Mouse (Mus musculus): Measurements from ENCODE around the gene Cyp2a22.
"Not testable (repeated sequence)": the region's sequence is repeated elsewhere in the genome, so short reads cannot be mapped to it uniquely, and the experiment has no call there.

Gene Cyp2a22

DNA sequence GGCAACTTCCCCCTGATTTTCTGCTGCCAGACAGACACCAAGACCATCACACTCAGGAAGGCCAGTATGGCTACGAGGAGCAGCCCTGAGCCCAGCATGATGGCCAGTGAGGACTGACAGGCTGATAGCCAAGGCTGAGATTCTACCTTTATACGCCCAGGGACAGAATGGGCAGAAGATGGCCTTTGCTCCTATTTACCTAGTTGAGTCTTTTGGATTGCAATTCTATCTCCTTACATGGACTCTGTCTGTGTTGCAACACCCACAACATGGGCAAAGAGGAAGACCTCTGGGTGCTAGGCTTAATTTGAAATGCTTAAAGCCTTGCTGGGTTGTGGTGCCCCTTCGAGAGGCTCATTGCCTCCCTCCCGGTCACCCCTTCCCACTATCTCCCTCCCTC lies at the start of gene Cyp2a22:
Gene Cyp2a22, minus strand, starts transcription at position 123 of the 400 bp plus-strand sequence.
- DNase-seq (ENCODE audit: low spot score in 2 of 2), result no peak

DNA sequence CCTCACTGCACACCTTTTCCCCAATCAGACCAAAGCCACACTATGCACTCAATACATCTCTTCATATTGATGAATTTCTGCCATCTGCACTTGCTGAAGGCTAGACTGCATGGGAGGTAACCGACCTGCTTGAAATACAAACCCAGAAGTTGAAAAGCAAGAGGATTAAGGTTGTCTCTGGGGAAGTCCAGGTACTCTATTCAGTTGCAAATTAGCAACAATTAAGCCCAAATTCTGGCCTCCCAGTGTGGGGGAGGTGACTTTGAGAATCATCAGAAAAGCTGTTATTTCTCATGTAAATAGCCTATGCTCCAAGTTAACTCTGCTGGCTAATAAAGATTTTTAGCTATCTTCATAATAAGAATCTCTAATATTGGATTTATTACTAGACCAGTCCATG lies 44.0 kb upstream of the Cyp2a22 start:
- DNase-seq (ENCODE audit: low spot score in 2 of 2), result not testable (repeated sequence)

DNA sequence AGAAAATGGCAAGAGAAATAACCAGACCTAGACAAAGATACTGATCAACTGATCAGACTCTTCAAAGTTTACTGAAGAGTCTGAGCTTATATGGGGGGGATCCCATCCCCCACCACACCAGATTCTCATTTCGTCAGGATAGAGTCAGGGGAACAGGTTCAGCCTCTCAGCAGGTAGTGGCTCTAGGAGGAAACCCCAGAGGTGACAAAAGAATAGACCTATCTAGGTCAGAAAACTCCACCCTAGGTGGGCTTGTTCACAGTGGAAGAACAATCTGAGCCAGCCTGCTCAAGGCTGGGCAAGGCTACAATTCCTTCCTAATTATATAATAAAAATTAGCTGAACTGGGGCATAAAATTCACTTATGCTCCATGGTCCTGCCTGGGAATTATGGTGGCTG lies 43.4 kb upstream of the Cyp2a22 start:
- no peak for DNase-seq (ENCODE audit: low spot score in 2 of 2)

DNA sequence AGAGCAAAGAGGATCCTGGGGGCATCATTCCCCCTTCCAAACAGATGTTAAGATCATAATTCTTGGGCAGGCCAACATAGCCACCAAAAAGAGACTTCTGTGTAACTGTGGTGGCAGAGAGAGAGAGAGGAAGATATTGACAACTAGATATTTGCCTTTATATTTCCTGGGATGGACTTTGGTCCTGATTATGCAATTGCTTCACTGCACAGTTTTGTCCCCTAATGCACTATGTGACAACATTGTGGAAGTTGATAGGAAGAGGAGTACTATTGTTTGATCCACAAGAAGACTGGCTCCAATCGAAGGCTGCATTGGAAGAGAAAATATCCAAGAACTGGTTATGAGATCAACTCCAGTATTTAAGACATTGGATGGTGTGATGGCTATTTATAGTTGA lies 42.8 kb upstream of the Cyp2a22 start:
- DNase-seq (ENCODE audit: low spot score in 2 of 2), result not testable (repeated sequence)

DNA sequence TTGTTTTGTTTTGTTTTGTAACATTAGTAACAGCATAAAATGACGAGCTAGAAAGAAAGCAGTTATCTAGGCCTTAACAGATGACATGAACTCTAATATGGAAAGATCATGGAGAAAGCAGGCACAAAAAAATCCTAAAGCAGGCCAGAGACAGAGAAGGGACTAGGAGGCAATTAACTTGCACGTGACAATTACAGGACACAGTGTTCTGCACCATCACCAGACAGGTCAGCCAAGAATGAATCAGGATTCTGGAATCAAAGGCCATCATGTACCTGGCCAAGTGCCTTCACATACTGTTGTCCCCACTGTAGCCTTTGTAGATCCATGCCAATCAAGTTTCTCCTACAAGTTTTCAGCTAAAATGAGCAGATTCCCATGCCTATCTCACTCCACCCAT lies 42.3 kb upstream of the Cyp2a22 start:
- DNase-seq (ENCODE audit: low spot score in 2 of 2), result not testable (repeated sequence)

DNA sequence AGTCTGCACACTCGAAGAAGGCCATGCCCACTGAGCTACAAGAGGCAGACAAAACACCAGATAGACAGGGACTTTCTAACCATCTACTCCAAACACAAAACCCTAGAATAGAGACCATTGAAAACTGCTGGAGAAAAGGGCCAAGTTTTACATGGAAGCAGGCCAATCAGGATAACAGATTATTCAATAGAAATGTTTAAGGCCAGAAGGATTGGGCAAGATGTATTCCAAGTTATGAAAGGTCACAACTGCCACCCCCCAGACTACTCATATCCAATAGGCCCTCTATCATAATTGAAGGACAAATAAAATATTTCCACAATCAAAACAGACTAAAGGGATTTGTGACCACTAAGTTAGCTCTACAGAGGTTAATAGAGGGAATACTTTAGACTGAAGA lies 23.2 kb upstream of the Cyp2a22 start:
- not testable (repeated sequence) for DNase-seq (ENCODE audit: low spot score in 2 of 2)

DNA sequence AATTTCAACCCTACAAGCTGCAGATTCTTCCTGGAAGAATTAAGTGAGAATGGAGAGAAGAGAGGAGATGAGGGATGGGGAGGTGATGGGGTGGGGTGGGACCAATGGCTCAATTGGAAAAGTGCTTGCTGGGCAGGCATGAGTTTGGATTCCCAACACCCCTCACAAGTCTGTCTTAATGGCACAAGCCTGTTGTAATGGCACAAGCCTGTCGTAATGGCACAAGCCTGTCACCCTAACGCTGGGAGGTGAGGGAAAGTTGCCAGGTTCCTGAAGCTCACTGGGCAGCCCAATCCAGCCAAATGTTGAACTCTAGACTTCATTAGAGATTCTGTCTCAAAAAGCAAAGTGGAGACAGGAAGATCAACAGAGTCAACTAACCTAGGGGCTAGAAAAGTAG lies 14.1 kb upstream of the Cyp2a22 start:
- DNase-seq (ENCODE audit: low spot score in 2 of 2), result not testable (repeated sequence)

DNA sequence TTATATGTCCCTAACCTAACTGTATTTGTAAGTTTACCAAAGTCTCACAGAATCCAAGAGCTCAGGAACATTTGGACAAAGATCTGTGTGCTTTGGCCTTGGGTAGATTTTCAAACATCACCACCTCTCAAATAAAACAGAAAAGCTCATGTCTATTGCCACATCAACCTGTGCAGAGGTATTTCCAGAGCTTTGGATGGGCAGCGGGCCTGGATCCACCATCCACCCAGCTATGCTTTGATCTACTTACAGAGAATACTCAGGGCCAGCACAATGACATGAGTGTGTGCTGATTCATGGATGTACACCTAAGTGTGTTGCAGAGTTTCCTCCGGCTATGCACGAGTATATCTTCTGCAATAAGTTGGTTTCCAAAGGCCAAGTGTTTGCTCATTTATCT lies 13.5 kb upstream of the Cyp2a22 start:
- DNase-seq (ENCODE audit: low spot score in 2 of 2), result not testable (repeated sequence)

DNA sequence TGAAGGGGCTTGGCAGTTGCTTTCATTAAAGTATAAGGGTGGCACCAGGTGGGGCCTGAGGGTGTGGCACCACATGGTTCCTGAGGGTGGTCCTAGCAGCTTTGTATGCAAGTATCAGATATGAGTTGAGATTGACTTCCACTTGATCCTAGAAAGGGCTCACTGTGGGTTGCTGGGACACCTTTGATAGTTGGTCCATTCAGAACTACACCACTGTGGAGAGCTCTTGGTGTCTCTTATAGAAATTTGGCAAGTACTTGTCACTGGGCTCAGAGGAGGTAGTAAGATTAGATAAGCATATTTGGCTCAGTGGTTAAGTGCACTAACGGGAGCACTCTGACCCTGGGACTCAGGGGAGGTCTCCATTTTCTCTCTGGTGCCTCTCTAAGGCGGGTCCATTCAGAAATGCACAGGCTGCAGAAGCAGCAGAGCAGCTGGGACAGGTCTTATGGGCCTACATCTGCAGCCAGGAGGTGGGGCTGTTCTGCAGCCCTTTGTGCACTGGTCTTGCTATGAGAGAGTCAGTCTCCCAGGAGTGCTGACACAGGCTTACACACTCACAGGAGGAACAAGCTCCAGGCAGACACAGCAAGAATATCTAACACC lies 2.2 kb upstream of the Cyp2a22 start:
- not testable (repeated sequence) for DNase-seq (ENCODE audit: low spot score in 2 of 2)

DNA sequence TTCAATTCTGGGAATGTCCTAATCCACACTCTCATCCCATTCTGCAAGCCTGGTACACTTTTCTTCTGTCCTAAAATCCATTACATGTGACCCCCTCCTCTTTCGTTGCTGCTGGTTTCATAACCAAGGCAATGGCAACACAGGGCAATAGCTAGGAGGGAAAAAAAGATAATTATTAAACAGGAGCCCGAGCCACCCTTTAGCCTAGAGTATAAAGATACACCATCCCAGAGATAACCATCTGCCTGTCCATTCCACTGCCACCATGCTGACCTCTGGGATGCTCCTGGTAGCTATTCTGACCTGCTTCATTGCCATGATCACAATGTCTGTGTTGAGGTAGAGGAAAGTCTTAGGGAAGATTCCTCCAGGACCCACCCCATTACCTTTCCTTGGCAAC lies 22.1 kb downstream of the Cyp2a22 start:
- DNase-seq (ENCODE audit: low spot score in 2 of 2), result not testable (repeated sequence)
